Mouse (Mus musculus): ENCODE measurements around the gene Gosr2. TPM values are rescaled to one million over a fixed set of nuclear protein-coding genes. Genes with fewer than 3 reads are reported as not detected.

Gene Gosr2
- total and polyA plus RNA-seq, 3 experiments: 93.7 to 108 (median 107) TPM

DNA sequence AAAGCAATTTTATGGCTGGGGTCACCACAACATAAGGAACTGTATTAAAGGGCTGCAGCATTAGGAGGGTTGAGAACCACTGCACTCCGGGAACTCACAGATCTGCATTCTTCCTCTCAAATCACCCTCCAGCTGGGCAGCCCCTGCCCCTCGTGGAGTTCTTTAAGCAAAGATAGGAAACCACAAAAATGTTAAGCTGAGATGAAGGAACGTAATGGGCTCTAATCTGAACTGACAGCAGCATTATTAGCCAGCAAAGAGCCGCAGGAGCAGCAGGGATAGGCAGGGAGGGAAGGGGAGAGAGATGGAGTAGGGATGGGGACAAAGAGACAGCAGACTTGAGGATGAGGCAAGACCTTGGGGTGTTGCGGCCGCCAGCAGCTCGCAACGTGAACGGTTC, 19.3 kb upstream of the Gosr2 start:
- DNase-seq (ENCODE audit: extremely low read depth): no peak
- TF ChIP-seq CHD2 (IDR thresholded peaks at IDR 0.05; ENCODE audit: low read length) (no peak), USF1 (IDR thresholded peaks at IDR 0.05; ENCODE audit: low read depth, low read length) (no peak), CHD1 (IDR thresholded peaks at IDR 0.05; ENCODE audit: low read depth, low read length) (no peak), RAD21 (IDR thresholded peaks at IDR 0.05; ENCODE audit: low read depth, low read length) (no peak), ZMIZ1 (IDR thresholded peaks at IDR 0.05; ENCODE audit: low read depth, low read length) (no peak), E2F4 (IDR thresholded peaks at IDR 0.05; ENCODE audit: insufficient replicate concordance, low read depth, low read length) (no peak), MEF2A (IDR thresholded peaks at IDR 0.05; ENCODE audit: borderline replicate concordance, low read depth, low read length) (no peak), NELFE (IDR thresholded peaks at IDR 0.05; ENCODE audit: low read depth, low read length) (no peak), KAT2A (IDR thresholded peaks at IDR 0.05; ENCODE audit: insufficient replicate concordance, low read length) (no peak), ETS1 (conservative IDR thresholded peaks at IDR 0.05; ENCODE audit: low read depth, low read length) (no peak), HCFC1 (IDR thresholded peaks at IDR 0.05; ENCODE audit: low read depth, low read length) (no peak), POLR2A (IDR thresholded peaks at IDR 0.05; ENCODE audit: low read depth, low read length) (no peak), JUN (IDR thresholded peaks at IDR 0.05; ENCODE audit: insufficient read depth, low read depth, low read length) (no peak), RCOR1 (conservative IDR thresholded peaks at IDR 0.05; ENCODE audit: low read depth, low read length) (no peak), MAZ (IDR thresholded peaks at IDR 0.05; ENCODE audit: low read depth, low read length) (no peak), TCF12 (IDR thresholded peaks at IDR 0.05; ENCODE audit: low read depth, low read length) (no peak), PAX5 (IDR thresholded peaks at IDR 0.05; ENCODE audit: low read length) (no peak)
- H3K4me3 ChIP-seq (replicated peaks in 1 of 3; ENCODE audit: low read depth in 2 of 3, low read length in 2 of 3, poor library complexity in 1 of 3): no peak overlapping the region
- H3K9me3 ChIP-seq (replicated peaks; ENCODE audit: low read length): peaks cover 3% of the 10 kb centered on the region
- H3K4me1 ChIP-seq (ENCODE audit: control insufficient read depth in 1 of 2, insufficient read depth in 2 of 2): peaks cover 4 to 6% of the 10 kb centered on the region in 2 experiments; a peak in 3 of 4 replicates
- no peaks in the 10 kb centered on the region for H3K79me2 ChIP-seq (replicated peaks; ENCODE audit: control insufficient read depth, extremely low read depth, insufficient read depth, poor library complexity, severe bottlenecking)
- H3K36me3 ChIP-seq (replicated peaks in 1 of 2; ENCODE audit: control insufficient read depth in 1 of 2, insufficient read depth in 1 of 2, low read length in 1 of 2): no peaks in the 10 kb centered on the region
- in situ Hi-C loops (cut with MboI; ENCODE audit: low pct_ligation_motif_present, low pct_unique_long_range_greater_than_20kb, low sequenced_read_pairs): no loop called here
- no peak overlapping the region for H3K9ac ChIP-seq (ENCODE audit: insufficient read depth, low read depth)
- dilution Hi-C loops (cut with MboI; ENCODE audit: extremely low pct_ligation_motif_present, extremely low pct_unique_long_range_greater_than_20kb, low sequenced_read_pairs): no loop called here
- peaks cover 79% of the 10 kb centered on the region for H3K27me3 ChIP-seq (replicated peaks)
- peak overlapping the region; percentile 22 for H3K4me2 ChIP-seq (ENCODE audit: insufficient read depth, low read depth, poor library complexity, severe bottlenecking)
- no peak overlapping the region for H3K27ac ChIP-seq (ENCODE audit: insufficient read depth, low read depth)

DNA sequence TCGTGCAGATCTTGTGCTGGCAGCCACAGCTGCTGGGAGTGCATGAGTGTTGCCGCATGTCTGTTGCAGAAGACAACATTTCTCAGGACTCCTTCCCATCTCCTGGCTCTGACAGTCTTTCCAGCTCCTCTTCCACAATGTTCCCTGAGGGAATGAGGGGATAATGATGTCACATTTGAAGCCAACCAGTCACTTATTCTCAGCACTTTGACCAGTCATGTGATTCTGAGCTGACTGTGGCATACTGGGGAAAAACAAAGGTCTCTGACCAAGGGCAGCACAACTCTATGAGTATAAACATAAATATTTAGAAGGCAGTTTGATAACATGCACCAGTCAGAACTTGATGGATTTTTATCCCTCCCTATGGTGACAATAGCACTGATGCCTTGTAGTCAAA, 16.4 kb upstream of the Gosr2 start:
- Histone ChIP-seq H3K36me3 (replicated peaks in 1 of 2; ENCODE audit: control insufficient read depth in 1 of 2, insufficient read depth in 1 of 2, low read length in 1 of 2) (no peaks in the 10 kb centered on the region), H3K9ac (ENCODE audit: insufficient read depth, low read depth) (no peak overlapping the region), H3K4me1 (ENCODE audit: control insufficient read depth in 1 of 2, insufficient read depth in 2 of 2) (peaks cover 4 to 6% of the 10 kb centered on the region in 2 experiments; a peak in 3 of 4 replicates), H3K4me2 (ENCODE audit: insufficient read depth, low read depth, poor library complexity, severe bottlenecking) (no peak overlapping the region), H3K27me3 (replicated peaks) (peaks cover 78% of the 10 kb centered on the region), H3K9me3 (replicated peaks; ENCODE audit: low read length) (peaks cover 3% of the 10 kb centered on the region), H3K4me3 (replicated peaks in 1 of 3; ENCODE audit: low read depth in 2 of 3, low read length in 2 of 3, poor library complexity in 1 of 3) (no peak overlapping the region), H3K79me2 (replicated peaks; ENCODE audit: control insufficient read depth, extremely low read depth, insufficient read depth, poor library complexity, severe bottlenecking) (no peaks in the 10 kb centered on the region), H3K27ac (ENCODE audit: insufficient read depth, low read depth) (no peak overlapping the region)
- in situ Hi-C loops (cut with MboI; ENCODE audit: low pct_ligation_motif_present, low pct_unique_long_range_greater_than_20kb, low sequenced_read_pairs) (loop anchor here (5.0 kb wide), 1 partner anchor 33 kb away; the partner anchor contains the start of gene Wnt9b), dilution Hi-C loops (cut with MboI; ENCODE audit: extremely low pct_ligation_motif_present, extremely low pct_unique_long_range_greater_than_20kb, low sequenced_read_pairs) (no loop called here)
- TF ChIP-seq MAFK (IDR thresholded peaks at IDR 0.05; ENCODE audit: insufficient replicate concordance, low read length): no peak
- no peak for TF ChIP-seq CTCF (conservative IDR thresholded peaks at IDR 0.05 in 1 of 2, IDR thresholded peaks at IDR 0.05 in 1 of 2; ENCODE audit: low read depth in 2 of 2, low read length in 2 of 2)
- TF ChIP-seq ZC3H11A (IDR thresholded peaks at IDR 0.05; ENCODE audit: low read depth, low read length): no peak
- TF ChIP-seq MYC (IDR thresholded peaks at IDR 0.05; ENCODE audit: low read depth, low read length): no peak
- TF ChIP-seq CHD1 (IDR thresholded peaks at IDR 0.05; ENCODE audit: low read depth, low read length): no peak
- TF ChIP-seq ZNF384 (IDR thresholded peaks at IDR 0.05; ENCODE audit: low read depth, low read length): no peak
- TF ChIP-seq MAZ (IDR thresholded peaks at IDR 0.05; ENCODE audit: low read depth, low read length): no peak
- no peak for TF ChIP-seq USF1 (IDR thresholded peaks at IDR 0.05; ENCODE audit: low read depth, low read length)
- DNase-seq (ENCODE audit: extremely low read depth): no peak

All from CH12.LX (cell line).